Mouse (Mus musculus) central nervous system, embryonic 11.5 days (tissue): ENCODE data around the gene Zfp664. TPM values are rescaled to one million over a fixed set of nuclear protein-coding genes. Genes with fewer than 3 reads are reported as not detected.

ENCODE experiments used
- polyA plus RNA-seq: library from polyadenylated mRNA; depleted of rRNA; stranded (reverse); fragments of >200 nt; gene quantifications from 2 replicates; pipeline ENCODE4 v1.2.3, GENCODE M21; 2012; rRNA removed

Zfp664 gene
- polyA plus RNA-seq, result 92.7 and 98.6 TPM in 2 replicates

GRCm38 (mm10) chr5:124862013-124862866, at the start of gene Zfp664, which contains the start of gene Ccdc92:
Gene Zfp664, plus strand, starts transcription at chr5:124862691.
Gene Ccdc92, minus strand, starts transcription at chr5:124862424.

Other genes starting within 250 kb of the Zfp664 start
- gene Atp6v0a2, start 234.1 kb upstream of the Zfp664 start, polyA plus RNA-seq, result 29.3 and 36.7 TPM in 2 replicates
- gene Dnah10, start 137.6 kb upstream of the Zfp664 start, polyA plus RNA-seq, result 0.29 and 0.48 TPM in 2 replicates
- gene Ccdc92, start 267 bp upstream of the Zfp664 start, polyA plus RNA-seq, result 10.9 and 24.4 TPM in 2 replicates
- gene Rflna, start 140.5 kb downstream of the Zfp664 start, polyA plus RNA-seq, result 5.0 and 12.6 TPM in 2 replicates